Mouse (Mus musculus) kidney, adult 2 months (tissue): Measurements from ENCODE around the gene Elfn1. TPM values are rescaled to one million over a fixed set of nuclear protein-coding genes. Genes with fewer than 3 reads are reported as not detected.

Experiments
- DNase-seq: peaks from one replicate; pipeline ENCODE4 v3.0.0; 2021
- H3K27ac ChIP-seq: fragments of 200-500 bp; 2 replicates; pipeline ENCODE4 v1.5.1; 2012; ENCODE audit warnings: low read depth, low read length, control low read depth, inconsistent platforms; ENCODE audit not compliant: insufficient read depth
- H3K27me3 ChIP-seq: fragments of 200-500 bp; replicated peaks from 2 replicates; pipeline ENCODE4 v1.6.1; 2012; ENCODE audit warnings: mild to moderate bottlenecking, moderate library complexity, low read length, inconsistent platforms; ENCODE audit not compliant: control insufficient read depth, insufficient read depth
- H3K36me3 ChIP-seq: fragments of 200-500 bp; 2 replicates; pipeline ENCODE4 v1.6.1; 2012; ENCODE audit warnings: mild to moderate bottlenecking, moderate library complexity, low read length, inconsistent platforms; ENCODE audit not compliant: control insufficient read depth, insufficient read depth
- H3K4me1 ChIP-seq: fragments of 200-500 bp; 2 replicates; pipeline ENCODE4 v1.6.1; 2011; ENCODE audit warnings: low read length; ENCODE audit not compliant: control insufficient read depth, insufficient read depth
- H3K4me3 ChIP-seq: fragments of 200-500 bp; 2 replicates; pipeline ENCODE4 v1.5.1; 2011; ENCODE audit warnings: mild to moderate bottlenecking, low read depth, low read length, control low read depth; ENCODE audit not compliant: insufficient read depth
- CTCF ChIP-seq: fragments of 200-500 bp; conservative IDR thresholded peaks from 2 replicates; pipeline ENCODE4 v1.5.1; 2011; ENCODE audit warnings: low read depth, mild to moderate bottlenecking, control low read depth, low read length, moderate library complexity, mixed read lengths; ENCODE audit not compliant: insufficient read depth, insufficient read length
- POLR2A ChIP-seq: fragments of 200-500 bp; IDR thresholded peaks from one replicate; pipeline ENCODE4 v1.6.1; 2011; ENCODE audit warnings: low read depth, low read length, control low read depth
- WGBS: fragments of 180-500 bp; shearing (Covaris S2); methylation state at CpG from one replicate; pipeline ENCODE4 v1.1.7; 2018; 5-methylcytosine and 5-hydroxymethylcytosine counted together
- polyA plus RNA-seq: library from polyadenylated mRNA; depleted of rRNA; stranded (reverse); fragments of >200 nt; gene quantifications from 2 replicates; pipeline ENCODE4 v1.2.3, GENCODE M21; 2012

Gene Elfn1
- polyA plus RNA-seq, 1 experiment = 10.3 TPM

DNA sequence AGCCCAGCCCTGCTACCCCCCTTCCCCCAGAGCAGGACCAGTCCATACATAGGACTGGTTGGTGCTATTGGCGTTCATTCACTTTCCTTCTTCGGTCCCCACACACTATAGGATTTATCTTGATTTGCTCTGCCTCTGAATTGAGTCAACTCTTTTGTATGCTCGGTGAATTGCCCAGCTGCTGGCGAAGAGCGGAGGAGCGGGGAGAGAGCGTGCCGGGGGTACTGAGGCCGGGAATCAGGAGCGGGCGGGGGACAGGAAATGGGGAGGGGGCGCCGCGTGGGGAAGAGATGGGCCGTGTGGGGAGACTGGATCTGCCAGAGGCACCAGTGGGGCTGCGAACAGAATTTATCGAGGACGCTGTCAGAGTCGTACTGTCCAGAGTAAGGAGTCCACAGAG lies 3.8 kb downstream of the Elfn1 start:
- no peak for DNase-seq
- no peaks in the 10 kb centered on the region for H3K36me3 ChIP-seq
- no peak overlapping the region for H3K4me3 ChIP-seq
- H3K27me3 ChIP-seq = peaks cover 3% of the 10 kb centered on the region; the same call in 1 of the 2 replicates
- TF ChIP-seq CTCF = no peak
- TF ChIP-seq POLR2A = no peak
- 29% methylated on average over 19 of the region's 19 CpGs for WGBS
- 0 out of 2 replicates have a peak, but pooled peaks cover 8% of the 10 kb centered on the region for H3K4me1 ChIP-seq
- no peak overlapping the region for H3K27ac ChIP-seq

DNA sequence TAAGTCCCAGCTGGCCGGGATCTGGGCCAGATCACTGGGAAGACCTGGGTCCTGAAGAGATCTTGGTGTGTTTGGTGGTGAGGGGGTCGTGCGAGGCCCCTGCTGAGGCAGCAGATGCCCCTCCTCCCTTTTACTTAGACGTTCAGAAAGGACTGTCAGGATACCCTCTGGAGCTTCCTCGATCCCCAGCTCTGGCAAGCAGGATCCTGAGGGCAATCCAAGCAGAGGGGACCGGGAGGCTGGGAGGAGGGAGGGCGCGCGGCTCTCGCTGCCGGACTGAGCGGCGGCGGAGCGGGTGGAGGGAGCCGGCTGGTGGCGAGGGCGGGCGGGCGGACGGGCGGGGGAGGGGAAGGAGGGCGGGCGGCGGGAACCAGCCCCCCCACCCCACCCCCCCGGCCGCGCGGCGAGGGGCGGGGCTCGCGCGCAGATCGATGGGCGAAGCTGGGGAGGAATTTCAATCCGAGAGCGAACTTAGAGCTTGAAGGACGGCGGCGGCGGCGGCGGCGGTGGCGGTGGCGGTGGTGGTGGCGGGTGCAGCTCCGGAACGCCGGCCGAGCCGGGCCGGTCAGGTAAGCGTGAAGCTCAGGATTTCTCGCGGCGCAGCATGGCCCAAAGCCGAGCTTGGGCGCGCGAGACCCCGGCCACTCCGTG lies 4.5 kb downstream of the Elfn1 start:
- 2% methylated on average over 36 of the region's 64 CpGs for WGBS
- DNase-seq = peak; percentile 26

DNA sequence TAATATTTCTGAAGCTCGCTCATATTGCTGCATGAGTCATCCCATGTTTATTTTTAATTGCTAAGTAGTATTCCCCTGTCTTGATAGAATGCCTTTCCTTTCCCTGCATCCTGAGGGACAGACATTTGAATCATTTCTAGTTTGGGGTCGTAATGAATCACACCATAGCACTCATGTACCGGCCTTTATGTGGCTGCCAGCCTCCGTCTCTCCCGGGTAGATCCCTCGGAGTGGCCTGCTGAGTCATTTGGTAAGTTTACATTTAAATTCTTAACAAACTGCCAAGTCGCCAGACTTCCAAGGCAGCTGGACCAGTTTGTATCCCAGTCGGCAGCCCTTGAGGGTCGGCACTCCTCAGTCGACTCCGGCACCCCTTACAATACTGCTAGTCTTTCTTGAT lies 13.9 kb downstream of the Elfn1 start:
- TF ChIP-seq CTCF (no peak), POLR2A (no peak)
- Histone ChIP-seq H3K4me3 (no peak overlapping the region), H3K27ac (no peak overlapping the region), H3K27me3 (no peaks in the 10 kb centered on the region), H3K4me1 (no peaks in the 10 kb centered on the region), H3K36me3 (no peaks in the 10 kb centered on the region)
- WGBS = 55% methylated on average over 11 of the region's 11 CpGs
- no peak for DNase-seq

More for the DNA sequence above, 4.5 kb downstream of the Elfn1 start:
- Histone ChIP-seq H3K4me1 (0 out of 2 replicates have a peak, but pooled peaks cover 8% of the 10 kb centered on the region), H3K27ac (no peak overlapping the region), H3K36me3 (no peaks in the 10 kb centered on the region), H3K27me3 (peaks cover 3% of the 10 kb centered on the region; the same call in 1 of the 2 replicates), H3K4me3 (peak overlapping the region; percentile 42)
- TF ChIP-seq POLR2A (no peak), CTCF (no peak)

DNA sequence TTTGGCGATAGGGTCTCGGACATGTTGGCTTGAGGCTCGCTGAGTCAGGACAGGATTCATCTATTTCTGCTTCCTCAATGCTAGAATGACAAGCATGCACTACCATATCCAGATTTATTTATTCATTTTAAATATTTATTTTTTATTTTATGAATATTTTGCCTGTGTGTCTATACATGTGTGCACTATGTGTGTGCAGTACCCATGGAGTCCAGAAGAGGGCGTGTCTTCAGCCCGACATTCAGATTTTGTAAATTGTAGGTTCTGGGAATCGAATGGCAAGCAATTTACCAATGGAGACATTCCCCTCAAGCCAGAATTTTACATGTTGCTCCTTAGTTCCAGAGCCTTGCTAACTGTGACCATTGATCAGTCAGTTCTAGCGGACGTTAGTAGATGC lies 16.1 kb downstream of the Elfn1 start:
- WGBS = 88% methylated on average over 8 of the region's 8 CpGs
- no peak for DNase-seq
- Histone ChIP-seq H3K27ac (no peak overlapping the region), H3K27me3 (no peaks in the 10 kb centered on the region), H3K4me1 (no peaks in the 10 kb centered on the region), H3K36me3 (no peaks in the 10 kb centered on the region), H3K4me3 (no peak overlapping the region)
- TF ChIP-seq POLR2A = no peak
- no peak for TF ChIP-seq CTCF

DNA sequence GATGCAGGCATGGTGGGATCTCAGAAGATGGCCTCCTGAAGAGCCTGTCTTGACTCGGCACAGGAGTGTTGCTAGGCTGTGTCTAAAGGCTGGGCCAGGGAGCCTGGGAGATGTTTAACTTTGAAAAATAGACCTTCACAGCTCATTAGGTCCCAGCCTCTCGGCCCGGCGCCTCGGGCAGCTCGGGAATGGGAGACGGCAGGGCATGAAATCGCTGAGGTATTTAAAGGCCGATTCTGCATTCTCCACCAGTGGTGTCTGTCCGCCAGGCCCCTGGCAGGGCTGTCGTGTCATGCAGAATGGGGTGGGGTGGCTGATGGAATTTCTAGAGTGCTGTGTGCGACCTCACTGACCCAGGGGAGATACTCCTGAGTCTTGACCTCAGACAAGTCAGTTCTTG lies 22.4 kb downstream of the Elfn1 start:
- H3K4me3 ChIP-seq = no peak overlapping the region
- WGBS = 37% methylated on average over 12 of the region's 12 CpGs
- peaks cover 6% of the 10 kb centered on the region; the same call in 1 of the 2 replicates for H3K4me1 ChIP-seq
- H3K27me3 ChIP-seq = no peaks in the 10 kb centered on the region
- peak; percentile 84 for DNase-seq
- no peak overlapping the region for H3K27ac ChIP-seq
- no peaks in the 10 kb centered on the region for H3K36me3 ChIP-seq
- TF ChIP-seq POLR2A (no peak), CTCF (no peak)

DNA sequence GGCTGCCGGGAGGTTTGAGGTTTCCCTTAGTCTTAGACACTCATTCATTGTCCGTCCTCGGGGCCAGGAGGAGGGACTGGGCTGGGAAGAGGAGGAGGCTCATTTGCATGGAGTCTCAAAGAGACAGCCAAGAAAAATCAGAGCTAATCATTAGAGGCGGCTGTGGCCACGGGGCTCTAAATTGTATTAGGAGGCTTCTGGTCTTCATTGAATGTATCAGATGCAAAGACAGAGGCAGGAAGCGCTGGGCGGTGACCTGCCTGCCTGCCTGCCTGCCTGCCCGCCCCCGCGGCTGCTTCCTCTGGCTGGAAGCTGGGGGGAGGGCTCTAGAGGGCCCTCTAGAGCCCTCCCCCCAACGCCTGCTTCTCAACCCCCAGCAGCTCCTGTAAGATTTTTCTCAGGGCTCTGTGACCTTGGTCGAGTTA lies 23.2 kb downstream of the Elfn1 start:
- 3% methylated on average over 12 of the region's 12 CpGs for WGBS
- no peak overlapping the region for H3K4me3 ChIP-seq
- H3K36me3 ChIP-seq = no peaks in the 10 kb centered on the region
- DNase-seq = peak; percentile 75
- peak overlapping the region; percentile 22; the same call in 1 of the 2 replicates for H3K27ac ChIP-seq
- TF ChIP-seq POLR2A = no peak
- no peaks in the 10 kb centered on the region for H3K27me3 ChIP-seq
- H3K4me1 ChIP-seq = peaks cover 6% of the 10 kb centered on the region; the same call in 1 of the 2 replicates

DNA sequence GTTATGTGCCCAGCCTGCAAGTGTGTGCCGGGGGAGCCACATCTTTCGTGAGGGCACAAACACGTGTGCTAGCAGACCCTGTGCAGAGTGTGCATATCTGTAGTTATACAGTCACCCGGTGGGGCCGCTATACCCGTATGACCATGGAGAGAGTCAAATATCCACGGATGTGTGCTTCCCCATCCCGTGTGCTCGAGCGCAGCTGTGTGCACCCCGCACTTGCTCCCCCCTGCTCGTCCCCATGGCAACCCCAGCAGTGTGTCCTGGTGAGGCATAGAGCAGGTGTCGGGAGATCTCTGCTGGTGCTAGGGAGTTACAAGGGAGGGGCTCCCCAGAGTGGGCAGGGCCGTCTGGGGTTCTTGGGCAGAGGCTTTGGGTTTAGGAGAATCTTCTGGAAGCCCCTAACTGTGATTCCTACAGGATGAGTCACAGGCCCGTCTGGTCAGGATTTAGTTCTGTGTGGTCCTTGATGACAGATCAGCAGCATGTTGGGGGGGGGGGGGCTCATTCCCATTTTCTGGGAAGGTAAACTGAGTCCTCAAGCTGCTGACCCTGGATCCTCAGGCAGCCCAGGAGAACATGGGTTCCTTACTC lies 24.3 kb downstream of the Elfn1 start:
- H3K27ac ChIP-seq = no peak overlapping the region
- no peaks in the 10 kb centered on the region for H3K27me3 ChIP-seq
- WGBS = 27% methylated on average over 15 of the region's 15 CpGs
- TF ChIP-seq CTCF (no peak), POLR2A (no peak)
- H3K4me1 ChIP-seq = peaks cover 9% of the 10 kb centered on the region; the same call in 1 of the 2 replicates
- no peaks in the 10 kb centered on the region for H3K36me3 ChIP-seq
- DNase-seq = no peak
- H3K4me3 ChIP-seq = no peak overlapping the region
